Mouse (Mus musculus) kidney, embryonic 16.5 days (tissue): Measurements from ENCODE around the gene Clec12a. TPM values are rescaled to one million over a fixed set of nuclear protein-coding genes. Genes with fewer than 3 reads are reported as not detected.

Experiments
- ATAC-seq: fragments of 200-750 bp; cut with Nextera tagmentation; 2 replicates; pipeline ENCODE4 v1.8.0; 2017; ENCODE audit warnings: moderate TSS enrichment; ENCODE audit not compliant: low FRiP score, low TSS enrichment
- H3K27ac ChIP-seq: fragments of 300-500 bp; sonication (generic); 2 replicates; pipeline ENCODE4 v1.5.1; 2014; ENCODE audit warnings: low read length
- H3K27me3 ChIP-seq: fragments of 300-500 bp; sonication (generic); 2 replicates; pipeline ENCODE4 v1.6.1; 2014; ENCODE audit warnings: low read length, control low read depth, mixed read lengths; ENCODE audit not compliant: insufficient read depth
- H3K36me3 ChIP-seq: fragments of 300-500 bp; sonication (generic); 2 replicates; pipeline ENCODE4 v1.6.1; 2014; ENCODE audit warnings: low read length, control low read depth, mixed read lengths; ENCODE audit not compliant: insufficient read depth
- H3K4me1 ChIP-seq: fragments of 300-500 bp; sonication (generic); 2 replicates; pipeline ENCODE4 v1.6.1; 2014; ENCODE audit warnings: low read length, control low read depth, mixed read lengths; ENCODE audit not compliant: insufficient read depth
- H3K4me2 ChIP-seq: fragments of 300-500 bp; sonication (generic); replicated peaks from 2 replicates; pipeline ENCODE4 v1.6.1; 2014; ENCODE audit warnings: low read depth, low read length
- H3K4me3 ChIP-seq: fragments of 300-500 bp; sonication (generic); 2 replicates; pipeline ENCODE4 v1.5.1; 2014; ENCODE audit warnings: mild to moderate bottlenecking, low read length
- H3K9ac ChIP-seq: fragments of 300-500 bp; sonication (generic); replicated peaks from 2 replicates; pipeline ENCODE4 v1.6.1; 2014; ENCODE audit warnings: low read length
- H3K9me3 ChIP-seq: fragments of 300-500 bp; sonication (generic); 2 replicates; pipeline ENCODE4 v1.6.1; 2016; ENCODE audit warnings: low read length, control low read depth
- WGBS: fragments of 180-500 bp; shearing (Covaris S2); extraction: QIAGEN DNeasy Blood & Tissue Kit; methylation state at CpG from one replicate; pipeline ENCODE4 v1.1.7; 2014; 5-methylcytosine and 5-hydroxymethylcytosine counted together
- polyA plus RNA-seq: library from polyadenylated mRNA; unstranded; fragments of >200 nt; fragmentation: Nextera tagmentation; extraction: Ambion mirVana; gene quantifications from 2 replicates; pipeline ENCODE4 v1.2.1, GENCODE M21; 2015

Gene Clec12a
- polyA plus RNA-seq, 1 experiment from 2014 or later = 0.74 TPM

DNA sequence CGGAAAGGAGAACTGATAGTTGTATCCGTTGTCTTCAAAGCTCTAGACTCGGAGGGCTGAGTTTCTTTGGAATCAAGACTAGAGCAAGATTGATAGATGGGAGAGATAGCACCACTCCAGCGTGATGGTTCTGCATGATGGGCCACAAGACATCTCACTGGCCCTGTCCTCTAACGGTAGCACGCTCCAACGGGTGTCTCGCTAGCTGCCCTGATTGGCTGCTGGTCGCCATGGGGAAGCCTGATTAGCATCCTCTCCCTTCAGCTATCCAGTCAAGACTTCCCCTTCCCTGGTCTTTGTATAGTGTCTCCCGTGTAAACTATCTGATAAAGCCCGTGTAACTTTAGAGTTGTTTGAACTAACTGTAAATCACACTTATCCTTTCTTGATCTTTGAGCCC, 10.9 kb upstream of the Clec12a start, which contains the start of gene 4922502D21Rik:
Gene 4922502D21Rik (minus strand): TSS at position 187 of the 400 bp plus-strand sequence.
- H3K4me1 ChIP-seq = no peaks in the 10 kb centered on the region
- no peak within 1 kb of the TSS for H3K27ac ChIP-seq
- H3K4me3 ChIP-seq = no peak within 1 kb of the TSS
- no peaks in the 10 kb centered on the region for H3K36me3 ChIP-seq
- no peaks in the 10 kb centered on the region for H3K27me3 ChIP-seq
- ATAC-seq = peak; percentile 65; the same call in 1 of the 2 replicates
- H3K4me2 ChIP-seq = no peak within 1 kb of the TSS
- H3K9me3 ChIP-seq = no peaks in the 10 kb centered on the region
- WGBS = 42% methylated on average over 11 of the region's 11 CpGs
- H3K9ac ChIP-seq = no peak within 1 kb of the TSS

DNA sequence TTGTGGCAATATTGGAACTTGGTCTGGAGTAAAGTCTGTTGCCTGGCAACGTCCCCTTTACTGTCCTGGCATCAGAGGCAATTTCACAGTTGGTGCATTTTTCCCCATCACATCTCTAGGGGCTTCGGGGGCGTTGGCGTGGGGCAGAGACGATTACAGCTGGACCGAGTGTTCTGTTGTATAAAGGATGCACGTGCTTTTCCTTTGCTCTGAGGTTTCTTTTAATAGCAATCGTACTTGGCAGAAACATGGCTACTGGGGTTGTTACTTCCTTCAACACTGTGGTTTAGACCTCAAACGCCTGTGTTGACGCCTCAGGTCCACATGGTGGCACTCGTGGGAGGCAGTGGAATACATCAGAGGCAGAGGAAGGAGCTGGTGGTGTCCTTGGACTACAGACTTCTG, 8.8 kb upstream of the Clec12a start:
- Histone ChIP-seq H3K4me2 (peak overlapping the region; percentile 8; the same call in 1 of the 2 replicates), H3K9me3 (no peaks in the 10 kb centered on the region), H3K9ac (no peak overlapping the region), H3K36me3 (no peaks in the 10 kb centered on the region), H3K4me1 (no peaks in the 10 kb centered on the region), H3K4me3 (no peak overlapping the region), H3K27me3 (no peaks in the 10 kb centered on the region), H3K27ac (no peak overlapping the region)
- 26% methylated on average over 11 of the region's 11 CpGs for WGBS
- ATAC-seq = peak; percentile 87

DNA sequence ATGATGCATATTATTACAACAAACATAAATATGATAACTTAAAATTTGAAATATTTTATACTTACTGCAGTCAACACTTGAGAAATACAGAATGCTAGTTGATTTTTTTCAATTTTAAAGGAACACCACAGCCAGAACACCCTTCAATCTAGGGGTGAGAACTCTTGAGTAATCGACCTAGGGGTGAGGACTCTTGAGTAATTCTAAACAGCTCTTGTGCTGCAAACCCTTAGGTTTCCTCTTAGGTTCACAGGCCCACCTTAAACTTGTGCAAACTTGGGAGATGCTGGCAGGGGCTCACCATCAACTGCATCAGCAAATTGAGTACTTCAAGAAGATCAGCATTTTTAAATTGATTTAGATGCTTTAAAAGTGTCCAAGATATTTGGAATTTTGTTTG, 4.7 kb upstream of the Clec12a start:
- Histone ChIP-seq H3K27ac (no peak overlapping the region), H3K4me3 (no peak overlapping the region), H3K9ac (no peak overlapping the region), H3K36me3 (no peaks in the 10 kb centered on the region), H3K9me3 (no peaks in the 10 kb centered on the region), H3K4me1 (no peaks in the 10 kb centered on the region), H3K27me3 (no peaks in the 10 kb centered on the region), H3K4me2 (no peak overlapping the region)
- ATAC-seq = no peak
- WGBS = 80% methylated on average over 1 of the region's 1 CpGs

- Histone ChIP-seq H3K9ac (no peak overlapping the region), H3K4me3 (no peak overlapping the region), H3K9me3 (peaks cover 9% of the 10 kb centered on the region), H3K36me3 (no peaks in the 10 kb centered on the region), H3K4me1 (no peaks in the 10 kb centered on the region), H3K27ac (no peak overlapping the region), H3K4me2 (no peak overlapping the region), H3K27me3 (no peaks in the 10 kb centered on the region)
- 74% methylated on average over 3 of the region's 3 CpGs for WGBS
- ATAC-seq = no peak
Observed at GRCm38 (mm10) chr6:129344408-129344807, 1.9 kb downstream of the Clec12a start.

GRCm38 (mm10) chr6:129349524-129350352, 7.2 kb downstream of the Clec12a start:
- H3K27ac ChIP-seq = peak overlapping the region; percentile 43; the same call in 1 of the 2 replicates
- WGBS = 49% methylated on average over 4 of the region's 4 CpGs
- no peak for ATAC-seq

DNA sequence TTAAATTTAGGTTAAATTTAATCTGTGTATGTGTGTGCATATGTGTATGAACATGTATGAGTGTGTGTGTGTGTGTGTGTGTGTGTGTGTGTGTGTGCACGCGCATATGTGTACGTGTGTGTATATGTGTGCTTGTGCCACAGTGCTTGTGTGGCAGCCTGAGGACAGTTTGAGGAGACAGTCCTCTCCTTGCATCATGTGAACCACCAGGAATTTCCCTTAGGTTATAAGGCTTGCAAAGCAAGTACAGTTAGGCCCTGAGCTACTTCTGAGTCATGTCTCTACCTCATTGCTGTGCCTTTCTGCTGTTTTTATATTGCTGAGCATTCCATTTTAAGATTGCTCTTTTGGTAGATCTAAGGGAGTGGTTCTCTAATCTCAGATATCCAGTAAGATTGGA, 8.6 kb downstream of the Clec12a start:
- Histone ChIP-seq H3K27ac (no peak overlapping the region), H3K9ac (no peak overlapping the region), H3K9me3 (peaks cover 9% of the 10 kb centered on the region), H3K4me3 (no peak overlapping the region), H3K36me3 (no peaks in the 10 kb centered on the region), H3K27me3 (no peaks in the 10 kb centered on the region), H3K4me2 (no peak overlapping the region), H3K4me1 (no peaks in the 10 kb centered on the region)
- no peak for ATAC-seq
- 87% methylated on average over 3 of the region's 3 CpGs for WGBS

More at GRCm38 (mm10) chr6:129349524-129350352, 7.2 kb downstream of the Clec12a start:
- H3K4me1 ChIP-seq = no peaks in the 10 kb centered on the region
- H3K27me3 ChIP-seq = no peaks in the 10 kb centered on the region
- no peaks in the 10 kb centered on the region for H3K36me3 ChIP-seq
- no peak overlapping the region for H3K4me3 ChIP-seq
- H3K9ac ChIP-seq = no peak overlapping the region
- H3K9me3 ChIP-seq = peaks cover 9% of the 10 kb centered on the region
- H3K4me2 ChIP-seq = no peak overlapping the region

DNA sequence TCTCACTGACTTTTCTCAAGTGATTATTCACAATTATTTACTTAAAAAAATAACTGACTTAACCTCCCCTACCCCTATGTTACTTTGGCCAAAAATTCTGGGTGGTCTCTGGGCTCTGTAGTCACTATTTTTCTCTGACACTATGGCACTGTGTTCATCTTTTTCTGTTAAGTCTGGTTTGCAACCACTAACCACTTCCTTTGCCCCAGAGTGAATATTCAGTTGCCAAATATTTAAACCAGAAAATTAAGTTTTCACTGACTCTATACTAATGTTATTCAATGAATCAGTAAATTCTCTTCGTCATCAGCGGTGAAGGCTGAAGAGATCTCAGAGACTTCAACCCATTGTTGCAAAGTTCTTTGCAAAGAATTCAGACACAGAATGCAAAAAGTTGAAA, 13.3 kb downstream of the Clec12a start:
- ATAC-seq = no peak
- H3K4me2 ChIP-seq = no peak overlapping the region
- H3K36me3 ChIP-seq = no peaks in the 10 kb centered on the region
- no peak overlapping the region for H3K9ac ChIP-seq
- no peak overlapping the region for H3K4me3 ChIP-seq
- 98% methylated on average over 2 of the region's 2 CpGs for WGBS
- no peaks in the 10 kb centered on the region for H3K27me3 ChIP-seq
- no peak overlapping the region for H3K27ac ChIP-seq
- H3K9me3 ChIP-seq = no peaks in the 10 kb centered on the region
- H3K4me1 ChIP-seq = no peaks in the 10 kb centered on the region

DNA sequence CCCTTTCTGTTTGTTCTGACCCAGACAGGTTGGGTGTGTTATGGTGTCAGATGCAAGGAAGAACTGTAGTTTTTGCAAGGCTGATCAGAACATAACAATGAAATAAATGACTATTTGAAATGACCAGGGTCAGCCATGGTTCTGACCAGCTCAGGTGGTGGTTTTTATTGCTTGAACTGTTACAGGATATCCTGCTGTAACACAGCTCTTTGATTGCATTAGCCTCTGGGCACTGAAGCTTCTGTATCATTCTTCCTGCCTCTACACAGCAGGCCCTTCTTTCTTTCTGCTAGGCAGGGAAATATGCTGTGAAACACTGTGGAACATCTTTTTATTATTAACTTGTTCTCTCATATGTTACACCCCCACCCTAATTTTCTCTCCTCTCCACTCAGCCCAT, 13.9 kb downstream of the Clec12a start:
- Histone ChIP-seq H3K27me3 (no peaks in the 10 kb centered on the region), H3K36me3 (no peaks in the 10 kb centered on the region), H3K4me2 (no peak overlapping the region), H3K9ac (no peak overlapping the region), H3K4me1 (no peaks in the 10 kb centered on the region), H3K27ac (no peak overlapping the region), H3K4me3 (no peak overlapping the region), H3K9me3 (no peaks in the 10 kb centered on the region)
- ATAC-seq = no peak

GRCm38 (mm10) chr6:129359515-129359914, 17.0 kb downstream of the Clec12a start:
- Histone ChIP-seq H3K9me3 (no peaks in the 10 kb centered on the region), H3K4me3 (no peak overlapping the region), H3K27me3 (no peaks in the 10 kb centered on the region), H3K27ac (no peak overlapping the region), H3K9ac (no peak overlapping the region), H3K36me3 (no peaks in the 10 kb centered on the region), H3K4me1 (no peaks in the 10 kb centered on the region), H3K4me2 (no peak overlapping the region)
- no peak for ATAC-seq
- 88% methylated on average over 2 of the region's 2 CpGs for WGBS

- Histone ChIP-seq H3K4me2 (no peak overlapping the region), H3K4me1 (no peaks in the 10 kb centered on the region), H3K27ac (no peak overlapping the region), H3K27me3 (no peaks in the 10 kb centered on the region), H3K9me3 (no peaks in the 10 kb centered on the region), H3K4me3 (no peak overlapping the region), H3K9ac (no peak overlapping the region), H3K36me3 (no peaks in the 10 kb centered on the region)
- 25% methylated on average over 1 of the region's 1 CpGs for WGBS
- no peak for ATAC-seq
Observed at GRCm38 (mm10) chr6:129363942-129364341, 21.5 kb downstream of the Clec12a start.
